In genomic region chr13:51806220-51806619, GRCm38 (mm10) we compare ENCODE assay signal across 13 mouse cellular contexts. TPM values are rescaled to one million over a fixed set of nuclear protein-coding genes. Genes with fewer than 3 reads are reported as not detected.
DNase-seq lines count a peak whose midpoint lies in the region; ATAC-seq and TF ChIP-seq lines count a peak whose summit lies in the region.
"Had no signal": no experiment of that assay in that cellular context is flagged by ENCODE, and none has a peak within 500 bp of the region (broad histone marks: within the 10 kb centered on the region; RNA-seq: fewer than 3 reads in every experiment).

No protein-coding gene starts in this region.

- no peak overlapping the region for H3K4me2 ChIP-seq in midbrain, embryonic 13.5 days (replicated peaks)
- no peak overlapping the region for H3K4me2 ChIP-seq in hindbrain, postnatal 0 days (ENCODE audit: low read depth, low read length)
- H3K4me2 ChIP-seq: heart, embryonic 13.5 days had no signal

- no peaks in the 10 kb centered on the region for H3K36me3 ChIP-seq in midbrain, embryonic 13.5 days
- no peaks in the 10 kb centered on the region for H3K36me3 ChIP-seq in midbrain, embryonic 10.5 days
- no peaks in the 10 kb centered on the region for H3K36me3 ChIP-seq in hindbrain, postnatal 0 days (ENCODE audit: insufficient read depth, low read length)
- H3K36me3 ChIP-seq: G1E; heart, embryonic 13.5 days had no signal

- H3K27ac ChIP-seq in midbrain, embryonic 13.5 days: peak overlapping the region; percentile 36; the same call in 1 of the 2 replicates
- H3K27ac ChIP-seq in midbrain, embryonic 10.5 days (replicated peaks): no peak overlapping the region
- peak overlapping the region; percentile 80 for H3K27ac ChIP-seq in hindbrain, postnatal 0 days
- H3K27ac ChIP-seq: heart, embryonic 13.5 days; liver, embryonic 14.5 days had no signal

- no peaks in the 10 kb centered on the region for H3K27me3 ChIP-seq in midbrain, embryonic 13.5 days
- H3K27me3 ChIP-seq in midbrain, embryonic 10.5 days (ENCODE audit: low read depth, poor library complexity, severe bottlenecking): no peaks in the 10 kb centered on the region
- no peaks in the 10 kb centered on the region for H3K27me3 ChIP-seq in hindbrain, postnatal 0 days (ENCODE audit: insufficient read depth, low read length)
- H3K27me3 ChIP-seq: heart, embryonic 13.5 days had no signal

- H3K4me3 ChIP-seq in midbrain, embryonic 13.5 days (replicated peaks): no peak overlapping the region
- H3K4me3 ChIP-seq in midbrain, embryonic 10.5 days: no peak overlapping the region
- H3K4me3 ChIP-seq in hindbrain, postnatal 0 days (ENCODE audit: low read length): no peak overlapping the region
- H3K4me3 ChIP-seq: heart, embryonic 13.5 days had no signal

- no peak for TF ChIP-seq CTCF in hindbrain, postnatal 0 days (IDR thresholded peaks at IDR 0.05; ENCODE audit: low read depth)

- peak overlapping the region; percentile 32; the same call in 1 of the 2 replicates for H3K9ac ChIP-seq in midbrain, embryonic 13.5 days (replicated peaks)
- H3K9ac ChIP-seq in hindbrain, postnatal 0 days (replicated peaks; ENCODE audit: low read length): no peak overlapping the region
- H3K9ac ChIP-seq: heart, embryonic 13.5 days; liver, embryonic 14.5 days had no signal

- no peaks in the 10 kb centered on the region for H3K9me3 ChIP-seq in midbrain, embryonic 13.5 days
- no peaks in the 10 kb centered on the region for H3K9me3 ChIP-seq in midbrain, embryonic 10.5 days (replicated peaks)
- H3K9me3 ChIP-seq in hindbrain, postnatal 0 days (ENCODE audit: low read length): no peaks in the 10 kb centered on the region
- H3K9me3 ChIP-seq: G1E; heart, embryonic 13.5 days had no signal

- WGBS in midbrain, embryonic 13.5 days: 83% methylated on average over 15 of the region's 15 CpGs
- WGBS in midbrain, embryonic 10.5 days: 87% methylated on average over 15 of the region's 15 CpGs
- 62% methylated on average over 15 of the region's 15 CpGs for WGBS in hindbrain, postnatal 0 days

- peaks cover 13% of the 10 kb centered on the region for H3K4me1 ChIP-seq in midbrain, embryonic 13.5 days (replicated peaks)
- H3K4me1 ChIP-seq in midbrain, embryonic 10.5 days: peaks cover 5% of the 10 kb centered on the region; the same call in 1 of the 2 replicates
- peaks cover 4% of the 10 kb centered on the region; the same call in 1 of the 2 replicates for H3K4me1 ChIP-seq in hindbrain, postnatal 0 days (ENCODE audit: insufficient read depth, low read length)
- H3K4me1 ChIP-seq: heart, embryonic 13.5 days had no signal

- peak; percentile 22; the same call in 1 of the 2 replicates for ATAC-seq in midbrain, embryonic 13.5 days
- ATAC-seq in hindbrain, postnatal 0 days: peak; percentile 38
- no peak for ATAC-seq in inflammation-experienced regulatory T-cells, adult 6 months

- DNase-seq in midbrain, embryonic 10.5 days (ENCODE audit: low spot score): no peak
- DNase-seq in adrenal gland, postnatal 14 days: peak; percentile 65
- peak; percentile 57 to 65 for DNase-seq in cerebellum, adult 18-20 months
- DNase-seq in hindbrain, postnatal 0 days (ENCODE audit: low spot score): peak; percentile 78
- no peak for DNase-seq in thymus, postnatal 4 days
- DNase-seq in liver: no peak
- DNase-seq: kidney, adult 9 months; thymus, postnatal 36 days had no signal

RNA-seq across cellular contexts. Expression of gene Sema4d, which starts 12.7 kb away (rescaled TPM):
- polyA plus RNA-seq in midbrain, embryonic 13.5 days (2015; fragmentation: Nextera tagmentation; extraction: Ambion mirVana): 7.1 and 7.8 TPM in 2 replicates
- polyA plus RNA-seq in midbrain, embryonic 10.5 days (2016; fragmentation: Nextera tagmentation; extraction: Ambion mirVana): 5.6 and 5.9 TPM in 2 replicates
- 9.5 and 20.0 TPM in 2 replicates for total RNA-seq in adrenal gland, postnatal 14 days (2021)
- 19.7 and 33.1 TPM in 2 replicates for total RNA-seq in hindbrain, postnatal 0 days (2014; rRNA removed)
- polyA plus RNA-seq in hindbrain, postnatal 0 days (2015; fragmentation: Nextera tagmentation; extraction: Ambion mirVana): 13.7 and 15.0 TPM in 2 replicates
- polyA plus RNA-seq in inflammation-experienced regulatory T-cells, adult 6 months (2017; shearing (Covaris generic)): 100 to 1,000 TPM; 111 to 154 (median 126) TPM

RNA-seq across cellular contexts. Expression of gene Gadd45g, which starts 40.3 kb away (rescaled TPM):
- 203 and 222 TPM in 2 replicates for polyA plus RNA-seq in midbrain, embryonic 13.5 days (2015; fragmentation: Nextera tagmentation; extraction: Ambion mirVana)
- polyA plus RNA-seq in midbrain, embryonic 10.5 days (2016; fragmentation: Nextera tagmentation; extraction: Ambion mirVana): 192 and 243 TPM in 2 replicates
- 51.7 and 63.2 TPM in 2 replicates for total RNA-seq in adrenal gland, postnatal 14 days (2021)
- total RNA-seq in hindbrain, postnatal 0 days (2014; rRNA removed): 18.3 and 19.0 TPM in 2 replicates
- polyA plus RNA-seq in hindbrain, postnatal 0 days (2015; fragmentation: Nextera tagmentation; extraction: Ambion mirVana): 38.6 and 43.3 TPM in 2 replicates
- polyA plus RNA-seq in inflammation-experienced regulatory T-cells, adult 6 months (2017; shearing (Covaris generic)): 10 to 100 TPM; 12.4 to 28.7 (median 19.4) TPM

Comparison
In these comparisons a context has a peak if more than half of its experiments do, and no peak if none do; other contexts are left out.
1. DNase-seq: peak in adrenal gland, postnatal 14 days (single experiment), cerebellum, adult 18-20 months (2 of 2) and hindbrain, postnatal 0 days (single experiment); none in midbrain, embryonic 10.5 days (single experiment), thymus, postnatal 4 days (single experiment) and liver (single experiment).